Mouse (Mus musculus): ENCODE data around the gene 5330417H12Rik.

5330417H12Rik gene

DNA sequence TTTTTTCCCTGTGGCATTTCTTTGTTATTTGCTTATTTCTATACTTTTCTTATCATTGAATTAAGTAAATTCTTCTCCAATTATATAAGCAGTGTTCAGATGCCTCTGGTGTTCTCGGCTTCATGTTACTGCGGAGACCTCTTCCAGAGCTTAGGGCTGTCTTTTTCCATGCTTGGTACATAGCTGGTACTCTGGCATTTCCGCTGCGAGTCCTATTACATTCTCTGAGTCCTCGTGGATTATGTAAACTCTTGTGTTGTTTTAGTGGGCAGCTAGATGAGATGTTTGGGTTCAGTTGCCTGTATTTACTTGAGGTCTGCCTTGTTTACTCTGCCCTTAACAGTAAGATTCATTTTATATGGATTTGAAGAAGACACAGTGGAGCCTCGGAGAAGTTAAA, 820 bp upstream of the 5330417H12Rik start:
- no peak for DNase-seq

DNA sequence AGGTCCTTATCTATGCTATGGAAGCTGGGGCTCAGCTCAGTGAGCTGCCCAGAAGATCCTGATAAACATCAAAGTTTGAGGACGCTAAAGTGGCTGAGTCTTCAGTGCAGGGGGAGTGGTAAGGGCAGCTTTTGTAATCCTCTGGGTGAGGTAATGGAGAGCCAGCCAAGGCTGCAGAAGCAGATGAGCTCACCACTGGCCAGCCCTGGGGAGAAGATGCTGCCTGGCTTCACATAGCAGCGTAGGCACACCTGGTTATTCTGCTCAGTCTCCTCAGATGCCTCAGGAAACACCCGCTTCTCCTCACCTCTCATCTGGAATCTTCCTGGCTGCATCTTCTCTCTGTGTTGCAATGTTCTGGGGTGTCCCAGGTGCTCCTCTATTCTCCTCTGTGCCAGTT, 529 bp downstream of the 5330417H12Rik start:
- no peak for DNase-seq

DNA sequence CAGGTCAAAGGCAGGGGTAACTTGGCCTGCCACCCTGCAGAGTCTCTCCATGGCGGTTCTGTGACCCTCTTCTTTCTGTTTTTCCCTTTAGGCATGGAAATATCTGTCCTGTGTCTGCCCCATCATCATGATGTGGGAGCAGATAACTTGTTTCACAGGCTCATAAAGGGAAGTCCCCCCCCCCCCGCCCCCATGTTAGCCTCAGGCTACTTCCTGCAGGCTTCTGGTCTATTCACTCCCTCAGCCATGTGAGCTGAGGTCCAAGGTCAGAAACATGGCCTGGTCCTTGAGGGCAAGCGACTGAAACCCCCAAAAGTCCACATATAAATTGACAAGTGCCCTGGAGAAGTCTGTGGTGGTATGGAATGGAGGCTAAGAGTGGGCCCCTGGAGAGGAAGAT, 4.8 kb downstream of the 5330417H12Rik start:
- no peak for DNase-seq

DNA sequence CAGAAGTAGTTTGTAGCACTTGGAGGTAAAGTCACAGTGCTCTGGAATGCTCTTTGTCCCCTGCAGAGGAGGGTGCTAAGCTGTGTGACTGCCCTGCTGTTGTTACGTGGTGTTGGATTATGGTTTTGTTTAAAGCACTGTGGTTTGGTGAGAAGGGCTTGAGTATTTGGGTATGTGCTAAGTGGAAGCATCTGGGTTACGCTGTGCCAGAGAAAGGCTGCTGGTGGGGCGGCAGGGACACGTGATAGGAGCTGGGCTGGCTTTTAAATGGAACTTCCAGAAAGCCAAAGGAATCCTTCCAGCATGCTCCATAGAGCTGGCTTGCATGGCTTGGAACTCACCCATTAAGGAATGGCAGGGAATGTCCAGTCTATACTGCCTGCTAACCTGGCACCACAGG, 5.7 kb downstream of the 5330417H12Rik start:
- DNase-seq = no peak

DNA sequence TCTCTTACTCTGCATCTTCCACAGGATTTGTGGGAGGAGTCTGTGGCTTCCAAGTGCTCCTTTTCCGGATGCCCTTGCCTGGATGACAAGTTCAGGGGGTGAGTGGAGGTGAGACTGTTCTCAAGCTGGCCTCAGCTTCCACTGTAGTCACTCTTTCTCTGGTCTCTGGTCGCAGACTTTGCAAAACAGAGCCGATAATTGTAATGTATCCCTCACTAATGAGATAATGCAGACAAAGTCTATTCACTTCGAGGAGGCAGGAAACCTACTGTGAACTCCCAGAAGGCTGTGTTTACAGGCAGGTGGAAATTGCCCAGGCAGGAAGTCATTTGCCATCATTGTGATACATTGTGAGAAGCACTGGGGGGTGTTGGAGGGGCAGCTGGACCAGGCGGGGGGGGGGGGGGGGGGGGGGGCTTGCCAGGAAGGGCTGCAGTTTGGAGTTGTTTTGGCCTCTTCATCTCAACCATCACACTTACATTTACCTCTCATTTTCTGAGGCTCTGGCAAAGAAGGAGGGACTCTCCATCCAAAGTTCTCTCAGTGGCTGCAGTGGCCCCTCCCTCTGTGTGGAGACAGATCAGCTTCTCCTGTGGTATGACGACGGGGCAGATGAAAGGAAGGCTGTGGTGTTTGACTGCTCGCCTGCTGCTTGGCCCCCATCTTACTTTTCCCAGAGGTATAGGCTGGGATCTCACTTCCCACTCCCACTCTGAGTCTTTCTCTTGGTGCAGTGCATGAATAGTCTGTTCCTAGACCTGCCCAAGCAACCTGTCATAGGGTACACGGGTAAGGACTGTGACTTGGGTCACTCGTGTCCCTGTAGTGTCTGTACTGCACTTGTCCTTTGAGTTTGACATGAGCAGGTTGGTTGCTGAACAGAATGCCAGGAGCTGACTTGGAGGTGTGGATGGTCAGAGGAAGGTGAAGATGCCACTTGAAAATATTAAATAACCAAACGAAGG, 6.7 kb downstream of the 5330417H12Rik start:
- DNase-seq = peak; percentile 38

DNA sequence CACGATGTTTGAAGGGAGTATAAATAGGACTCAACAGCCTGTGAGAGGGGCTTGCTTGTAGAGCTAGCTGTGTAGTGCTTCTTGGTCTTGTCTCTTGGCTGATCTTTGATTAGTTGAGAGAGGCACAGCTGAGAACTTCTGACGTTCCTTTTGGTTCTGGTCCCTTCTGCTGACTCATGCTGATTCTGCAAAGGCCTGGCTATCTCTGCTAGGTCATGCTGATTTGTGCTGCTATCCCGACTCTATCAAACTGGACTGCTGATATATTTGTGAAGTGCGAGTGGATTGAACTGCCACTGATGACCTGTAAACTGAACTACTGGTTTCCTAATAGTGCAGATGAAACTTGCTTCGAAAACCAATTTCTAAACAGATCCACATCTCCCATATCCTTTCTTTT, 14.1 kb downstream of the 5330417H12Rik start:
- DNase-seq = no peak

DNA sequence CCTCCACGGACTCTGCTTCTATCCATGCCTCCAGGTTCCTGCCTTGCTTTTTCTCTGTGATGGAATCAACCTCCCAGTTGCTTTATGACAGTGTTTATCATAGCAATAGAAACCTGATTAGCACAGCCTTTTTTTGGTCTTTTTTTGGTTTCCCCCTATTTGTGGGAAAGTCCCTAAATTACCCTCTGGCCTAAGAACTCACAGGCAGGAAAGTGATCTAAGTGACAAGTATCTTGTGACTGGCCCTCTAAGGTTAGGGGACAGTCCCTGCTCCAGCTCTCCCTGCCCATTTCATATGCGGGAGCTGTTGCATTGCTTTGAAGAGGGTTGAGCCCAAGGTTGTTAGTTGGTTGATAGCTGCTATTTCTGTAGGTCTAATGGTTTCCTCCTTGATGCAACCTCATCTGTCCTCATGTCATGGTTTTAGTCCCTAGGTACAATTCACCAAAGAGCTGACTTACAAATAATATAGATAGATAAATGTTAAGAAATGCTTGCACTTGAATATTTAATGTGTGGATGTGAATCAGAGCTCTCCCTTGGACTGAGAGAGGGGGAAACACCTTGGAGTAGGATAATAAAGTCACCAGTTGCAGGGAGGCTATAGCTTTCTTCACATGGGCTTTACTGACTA, 15.2 kb downstream of the 5330417H12Rik start:
- DNase-seq = no peak

DNA sequence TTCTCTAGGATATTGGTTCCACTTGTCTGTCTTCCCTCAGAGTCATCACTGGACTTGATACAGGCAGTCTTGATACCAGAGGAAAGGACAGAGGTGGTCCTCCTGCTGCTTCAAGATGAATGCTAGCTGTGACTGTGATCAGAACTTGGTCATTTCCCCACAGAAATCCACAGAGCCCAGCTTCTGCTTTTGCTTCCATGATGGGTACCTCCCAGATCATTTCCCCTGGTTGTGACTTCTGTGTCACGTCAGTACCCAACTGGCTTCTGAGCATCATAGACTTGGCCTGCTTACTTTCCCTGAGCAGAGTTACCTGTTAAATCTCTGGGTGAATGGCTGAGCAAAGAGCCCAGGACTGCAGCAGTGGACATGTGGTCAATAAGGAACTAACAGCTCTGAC, 17.2 kb downstream of the 5330417H12Rik start:
- DNase-seq = no peak

DNA sequence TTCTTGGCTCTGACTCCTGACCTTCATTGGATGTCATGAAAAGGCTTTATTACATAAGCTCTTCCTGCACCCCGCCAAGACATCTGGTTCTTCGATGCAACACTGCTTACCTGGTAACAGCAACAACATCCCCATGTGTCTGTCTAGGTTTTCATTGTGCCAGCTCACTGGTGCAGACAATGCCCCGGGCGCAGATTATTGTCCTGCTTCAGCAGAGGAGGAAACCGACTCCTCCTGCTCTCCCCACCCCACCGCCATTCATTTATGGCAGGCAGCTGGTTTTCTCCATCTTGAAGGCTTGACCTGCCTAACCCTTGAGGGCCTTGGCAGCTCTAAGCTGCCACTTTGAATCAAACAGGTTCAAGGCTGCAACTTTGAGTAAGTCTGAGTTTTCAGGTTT, 22.0 kb downstream of the 5330417H12Rik start:
- peak; percentile 70 for DNase-seq

DNA sequence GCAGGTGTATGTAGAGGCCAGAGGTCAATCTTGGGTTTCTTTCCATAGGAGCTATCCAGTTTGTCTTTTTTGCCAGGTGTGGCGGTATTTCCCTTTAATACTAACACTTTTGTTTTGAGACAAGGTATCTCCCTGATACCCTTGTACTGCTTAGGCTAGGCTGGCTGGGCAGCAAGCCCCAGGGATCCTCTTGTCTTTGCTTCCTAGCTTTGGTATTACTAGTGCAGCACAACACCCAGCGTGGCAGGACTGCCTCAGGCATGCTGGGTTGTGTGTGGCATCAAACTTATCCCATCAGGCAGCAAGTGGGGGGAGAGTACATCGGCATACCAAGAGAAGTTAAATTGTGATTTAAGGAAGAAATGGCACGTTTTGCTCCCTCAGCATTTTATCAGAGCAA, 22.5 kb downstream of the 5330417H12Rik start:
- peak; percentile 48 for DNase-seq

DNA sequence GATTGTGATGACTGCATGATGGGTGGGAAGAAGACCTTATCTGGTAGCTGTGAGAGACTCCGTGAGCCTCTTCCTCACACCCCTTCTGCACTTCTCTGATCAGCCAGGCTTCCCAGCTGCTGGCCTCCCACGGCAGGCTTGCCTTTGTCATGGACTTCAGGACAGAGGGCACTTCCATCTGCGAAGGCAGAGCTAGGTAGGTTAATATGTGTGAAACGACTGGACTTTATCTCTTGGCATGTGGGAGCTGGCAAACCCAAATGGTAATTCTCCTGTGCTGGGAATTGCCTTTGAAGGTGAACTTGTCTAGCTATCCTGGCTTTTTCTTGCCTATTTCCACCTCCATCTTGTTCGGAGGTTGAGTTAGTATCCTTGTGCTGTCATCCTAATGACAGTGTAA, 24.3 kb downstream of the 5330417H12Rik start:
- DNase-seq = no peak

DNA sequence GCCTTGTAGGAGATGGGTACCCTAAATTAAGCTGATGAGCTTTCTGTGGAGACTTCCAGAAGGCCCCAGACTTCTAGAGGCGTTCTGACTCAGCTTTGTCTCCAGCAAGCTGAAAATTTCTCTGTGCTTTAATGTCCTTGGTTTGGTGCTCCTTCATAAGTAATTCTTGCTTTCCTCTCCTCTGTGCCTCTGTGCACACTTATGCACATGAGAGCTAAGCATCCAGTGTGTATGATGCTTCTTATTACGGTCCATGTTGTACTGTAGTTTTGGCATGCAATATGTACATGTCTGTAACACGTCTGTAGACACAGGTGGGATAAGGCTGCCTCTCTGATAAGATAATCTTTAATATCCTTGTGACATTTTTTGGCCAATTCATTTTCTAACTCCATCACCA, 27.0 kb downstream of the 5330417H12Rik start:
- no peak for DNase-seq

DNA sequence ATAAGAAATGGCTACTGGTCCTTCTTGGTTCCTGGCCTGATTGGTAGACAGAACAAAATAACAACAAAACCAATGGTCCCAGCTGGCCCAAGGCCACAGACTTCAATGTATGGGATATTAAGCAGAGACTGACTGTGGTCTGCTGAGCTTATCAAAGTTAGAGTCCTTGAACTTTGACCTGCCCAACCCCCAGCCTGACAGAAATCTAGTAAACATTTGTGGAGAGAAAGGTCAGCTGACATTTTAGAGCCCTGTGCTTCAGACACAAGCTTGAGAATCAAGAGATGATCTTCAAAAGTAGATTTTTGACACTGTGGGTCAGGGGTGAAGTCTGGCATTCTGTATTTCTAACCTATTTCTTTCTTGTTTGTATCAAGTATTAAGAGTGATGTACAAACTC, 28.2 kb downstream of the 5330417H12Rik start:
- no peak for DNase-seq

DNA sequence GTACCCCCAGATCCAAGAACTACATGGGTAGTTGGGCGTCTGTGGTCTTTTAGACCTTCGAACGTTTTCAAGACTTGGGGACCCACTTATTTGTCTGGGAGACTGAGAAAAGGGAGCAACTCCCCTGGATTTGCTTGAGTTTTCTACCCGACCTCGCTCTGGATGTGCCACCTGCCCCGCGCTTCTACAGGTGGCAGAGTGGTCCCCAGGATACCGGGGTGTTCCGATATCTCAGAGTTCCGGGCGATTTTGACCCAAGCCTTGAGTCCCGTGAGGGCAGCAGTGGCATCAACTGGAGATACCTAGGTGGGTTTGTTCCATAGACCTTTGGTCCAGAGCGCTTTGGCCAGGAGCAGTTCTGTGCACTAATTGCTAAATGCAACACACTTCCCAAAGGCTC, 29.5 kb downstream of the 5330417H12Rik start:
- no peak for DNase-seq

DNA sequence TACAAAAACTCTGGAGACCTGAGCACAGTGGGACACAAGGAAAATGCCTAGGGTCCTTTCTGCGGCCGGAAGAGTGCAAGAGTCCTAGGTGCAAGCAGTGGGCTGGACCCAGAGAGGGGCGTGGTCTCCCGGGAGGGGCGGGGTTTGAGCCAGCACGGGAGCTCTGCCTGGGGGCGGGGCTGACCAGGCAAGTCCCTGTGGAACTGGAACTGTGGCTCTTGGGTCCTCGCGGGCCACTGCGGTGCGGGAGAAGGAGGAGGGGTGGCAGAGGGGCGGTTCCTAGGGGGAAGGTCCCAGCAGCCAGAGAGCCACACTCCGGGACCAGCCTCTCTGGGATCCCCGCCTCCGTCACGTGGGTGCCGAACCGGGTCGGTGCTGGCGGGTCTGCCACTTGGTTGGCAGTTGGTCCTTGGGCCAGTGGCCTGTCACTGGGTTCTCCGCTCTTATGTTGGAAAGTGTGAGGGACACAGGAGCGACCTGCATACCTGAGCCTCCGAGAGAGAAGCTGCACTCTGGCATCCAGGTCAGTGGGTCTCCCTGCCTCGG, 30.0 kb downstream of the 5330417H12Rik start, which contains the start of gene Ppfibp2:
TSS of gene Ppfibp2 (plus strand) at position 351 of the 546 bp plus-strand sequence.
- peak; percentile 90 for DNase-seq

DNA sequence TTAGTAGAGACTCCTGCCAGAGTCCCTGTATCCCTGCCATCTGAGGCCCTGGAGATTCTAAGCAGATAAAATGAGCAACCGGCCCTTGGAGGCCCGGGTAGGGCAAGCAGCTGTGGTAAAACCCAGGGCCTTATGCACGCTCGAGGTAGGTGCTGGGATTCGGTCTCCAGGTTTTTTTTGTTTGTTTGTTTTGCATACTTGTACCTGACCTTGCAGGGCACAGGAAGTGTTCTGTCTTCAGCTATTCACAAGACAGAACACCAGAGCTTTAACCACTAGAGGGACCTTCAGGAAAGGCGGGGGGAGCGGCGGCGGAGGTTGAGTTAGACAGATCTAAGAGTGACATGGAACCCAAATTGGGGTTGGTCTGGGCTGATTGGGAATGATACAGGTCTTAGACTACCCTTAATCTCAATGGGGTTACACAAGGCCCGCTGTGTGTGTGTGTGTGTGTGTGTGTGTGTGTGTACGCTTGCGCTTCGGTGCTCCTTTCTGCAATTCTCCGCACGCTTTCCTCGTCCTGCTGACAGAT, 30.6 kb downstream of the 5330417H12Rik start:
- DNase-seq = peak; percentile 72

DNA sequence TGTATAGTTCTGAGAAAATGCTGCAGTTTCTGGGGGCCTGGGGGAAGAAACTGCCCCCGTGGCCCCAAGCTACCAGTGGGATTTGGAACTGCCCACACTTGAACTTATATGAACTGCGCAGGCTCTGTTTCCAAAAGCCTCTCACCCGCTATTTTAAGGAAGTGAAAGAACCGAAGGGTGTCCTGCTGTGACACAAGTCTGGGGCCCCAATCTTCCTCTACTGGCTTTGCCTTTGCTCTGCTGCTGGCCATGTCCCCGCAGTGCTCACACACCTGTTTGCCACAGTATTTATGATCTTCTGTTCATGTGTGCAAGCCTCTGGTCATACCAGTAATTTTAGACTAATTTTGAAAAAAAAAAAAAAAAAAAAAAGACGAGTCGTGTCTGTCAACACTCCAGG, 31.1 kb downstream of the 5330417H12Rik start:
- no peak for DNase-seq

DNA sequence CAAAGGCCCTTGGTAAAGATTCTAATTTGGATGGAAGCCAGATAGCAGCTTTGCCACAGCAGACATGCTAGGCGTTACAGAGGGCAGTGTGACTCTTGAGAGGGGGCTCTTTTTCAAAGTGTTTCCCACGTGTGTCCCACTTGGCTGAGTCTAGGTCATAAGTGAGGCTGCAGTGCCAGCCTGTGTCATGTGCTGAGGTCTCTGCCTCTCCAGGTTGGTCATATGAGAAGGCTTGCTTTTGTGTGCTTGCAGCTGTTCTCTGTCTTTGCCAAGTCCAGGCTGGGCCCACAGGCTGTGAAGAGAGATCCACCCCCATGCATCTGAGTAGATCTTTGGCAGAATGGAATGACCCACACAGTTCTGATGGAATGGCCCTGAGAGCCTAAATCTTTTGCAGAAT, 32.3 kb downstream of the 5330417H12Rik start:
- peak; percentile 53 for DNase-seq

DNA sequence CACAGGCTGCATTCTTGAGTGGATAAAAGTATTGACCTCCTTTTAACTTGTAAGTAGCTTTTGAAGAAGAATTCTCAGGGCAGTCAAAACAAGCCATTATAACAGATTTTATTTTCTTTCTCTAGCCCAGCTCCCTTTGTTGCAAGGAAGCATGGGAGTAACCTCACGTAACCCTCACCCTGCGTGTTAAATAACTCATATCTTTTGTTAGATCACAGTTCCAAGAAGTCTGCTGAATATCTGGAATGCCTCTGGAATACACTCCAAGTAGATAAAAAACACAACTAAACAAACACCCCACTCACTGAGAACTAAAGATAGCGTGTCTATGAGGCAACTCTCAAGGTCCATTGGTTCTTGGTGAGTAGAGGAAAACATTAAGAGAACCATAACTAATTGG, 50.7 kb downstream of the 5330417H12Rik start:
- no peak for DNase-seq

All from retina, postnatal 1 day (tissue).